Mouse (Mus musculus): Measurements from ENCODE around the gene Med15.

Gene Med15

GRCm38 (mm10) chr16:17649925-17650605 is 82.6 kb downstream of the Med15 start:
- DNase-seq (ENCODE audit: low read depth, low spot score), result no peak

- no peak for DNase-seq (ENCODE audit: low read depth, low spot score)
These were observed 84.9 kb downstream of the Med15 start for GRCm38 (mm10) chr16:17647566-17648340.

GRCm38 (mm10) chr16:17647156-17647555 is 85.5 kb downstream of the Med15 start:
- no peak for DNase-seq (ENCODE audit: low read depth, low spot score)

GRCm38 (mm10) chr16:17646310-17647114 is 86.2 kb downstream of the Med15 start, which contains the start of gene Ccdc74a:
Gene Ccdc74a (plus strand): TSS chr16:17646470.
- peak; percentile 51 for DNase-seq (ENCODE audit: low read depth, low spot score)

- no peak for DNase-seq (ENCODE audit: low read depth, low spot score)
These were observed 89.2 kb downstream of the Med15 start for GRCm38 (mm10) chr16:17643437-17643990.

GRCm38 (mm10) chr16:17642311-17642710 is 90.4 kb downstream of the Med15 start:
- DNase-seq (ENCODE audit: low read depth, low spot score), result no peak

GRCm38 (mm10) chr16:17641301-17641700 is 91.4 kb downstream of the Med15 start:
- DNase-seq (ENCODE audit: low read depth, low spot score), result no peak

- DNase-seq (ENCODE audit: low read depth, low spot score), result no peak
These were observed 92.0 kb downstream of the Med15 start for GRCm38 (mm10) chr16:17640706-17641105.

- DNase-seq (ENCODE audit: low read depth, low spot score), result no peak
These were observed 92.7 kb downstream of the Med15 start for GRCm38 (mm10) chr16:17639951-17640350.

GRCm38 (mm10) chr16:17639081-17639480 is 93.6 kb downstream of the Med15 start:
- DNase-seq (ENCODE audit: low read depth, low spot score), result no peak

- DNase-seq (ENCODE audit: low read depth, low spot score), result no peak
These were observed 94.6 kb downstream of the Med15 start for GRCm38 (mm10) chr16:17638036-17638628.

- DNase-seq (ENCODE audit: low read depth, low spot score), result no peak
These were observed 95.1 kb downstream of the Med15 start for GRCm38 (mm10) chr16:17637610-17638009.

GRCm38 (mm10) chr16:17636904-17637303 is 95.8 kb downstream of the Med15 start:
- DNase-seq (ENCODE audit: low read depth, low spot score), result no peak

GRCm38 (mm10) chr16:17633481-17634181 is 99.1 kb downstream of the Med15 start:
- no peak for DNase-seq (ENCODE audit: low read depth, low spot score)

- DNase-seq (ENCODE audit: low read depth, low spot score), result no peak
These were observed 100.1 kb downstream of the Med15 start for GRCm38 (mm10) chr16:17632580-17632979.

GRCm38 (mm10) chr16:17626269-17626555 is 106.5 kb downstream of the Med15 start:
- no peak for DNase-seq (ENCODE audit: low read depth, low spot score)

- no peak for DNase-seq (ENCODE audit: low read depth, low spot score)
These were observed 107.0 kb downstream of the Med15 start for GRCm38 (mm10) chr16:17625488-17626268.

- DNase-seq (ENCODE audit: low read depth, low spot score), result no peak
These were observed 110.8 kb downstream of the Med15 start for GRCm38 (mm10) chr16:17621936-17622335.

GRCm38 (mm10) chr16:17619198-17620105 is 113.2 kb downstream of the Med15 start, which contains the start of gene Smpd4:
Gene Smpd4 (plus strand): TSS chr16:17619354.
- peak; percentile 85 for DNase-seq (ENCODE audit: low read depth, low spot score)

Measured in retina, postnatal 7 days (tissue).